Mouse (Mus musculus) gastrocnemius, postnatal 36 days (tissue): ENCODE measurements around the gene Emp2. TPM values are rescaled to one million over a fixed set of nuclear protein-coding genes. Genes with fewer than 3 reads are reported as not detected.

Source experiments
- DNase-seq, 2 experiments: peaks; one replicate each; pipeline ENCODE4 v3.0.0; 2022
- intact Hi-C: fragments of 180-260 bp; cut with DNase I; formaldehyde crosslinking; loops from one replicate; pipeline ENCODE4 v1.15.1; 2025
- microRNA-seq, 2 experiments: library from miRNA; unstranded; fragments of <30 nt; microRNA quantifications; one replicate each; pipeline ENCODE4 v1.2.0; 2021
- total RNA-seq, 2 experiments: library from RNA; stranded (reverse); gene quantifications; 2 replicates each; pipeline ENCODE4 v1.2.3; 2021

The Emp2 gene
- total RNA-seq, 2 experiments from 2014 or later = 4.3 to 4.9 TPM

GRCm38 (mm10) chr16:10272256-10272655, 41.5 kb downstream of the Emp2 start:
- intact Hi-C loops = no loop called here
- peak in 1 of 2 experiments; percentile 26 for DNase-seq

- no peak for DNase-seq
- intact Hi-C loops = no loop called here
These were observed 59.8 kb downstream of the Emp2 start for GRCm38 (mm10) chr16:10253993-10254392.

GRCm38 (mm10) chr16:10236601-10237000, 77.2 kb downstream of the Emp2 start:
- intact Hi-C loops = no loop called here
- no peak for DNase-seq

Small RNA genes lying within 50 kb of the gene (microRNA-seq; reads per million reads assigned to microRNA genes)
- 0 reads per million in 2 experiments for gene Gm22932

Other genes with a start within 250 kb of the Emp2 start
- not detected for gene Rpl39l, start 143.7 kb downstream of the Emp2 start, total RNA-seq
- not detected for gene Atf7ip2, start 121.3 kb downstream of the Emp2 start, total RNA-seq
- gene Tekt5, start 81.5 kb upstream of the Emp2 start, total RNA-seq = not detected
- 1 to 10 TPM; 5.8 to 6.0 TPM for gene Nubp1, start 98.0 kb upstream of the Emp2 start, total RNA-seq
- under 1 TPM; 0.23 to 0.37 TPM for gene Tvp23a, start 133.4 kb upstream of the Emp2 start, total RNA-seq
- gene Ciita, start 166.1 kb upstream of the Emp2 start, total RNA-seq = under 1 TPM; 0.22 to 0.61 TPM
- 10 to 100 TPM; 39.3 to 47.4 TPM for gene Dexi, start 229.1 kb upstream of the Emp2 start, total RNA-seq
- gene Clec16a, start 231.4 kb upstream of the Emp2 start, total RNA-seq = 10 to 100 TPM; 59.3 to 70.8 TPM